Mouse (Mus musculus) small intestine, adult 10 weeks (tissue): ENCODE data around the gene Npy5r. TPM values are rescaled to one million over a fixed set of nuclear protein-coding genes. Genes with fewer than 3 reads are reported as not detected.

ENCODE experiments used
- polyA plus RNA-seq: library from polyadenylated mRNA; stranded (reverse); fragments of 350-450 nt; fragmentation: Illumina TruSeq; extraction: RNeasy Lipid Tissue Mini Kit (QIAGEN cat#74804); gene quantifications from one replicate; pipeline ENCODE4 v1.2.3, GENCODE M21; 2014; ENCODE audit warnings: low replicate concordance

The Npy5r gene
- polyA plus RNA-seq = not detected

GRCm38 (mm10) chr8:66687511-66688329 lies at the start of gene Npy5r:
TSS of gene Npy5r (minus strand) at chr8:66688128.

GRCm38 (mm10) chr8:66696970-66697843 lies 9.3 kb upstream of the Npy5r start, which contains the start of gene Npy1r:
TSS of gene Npy1r (plus strand) at chr8:66697192.

Other genes starting within 250 kb of the Npy5r start
- gene Tma16, start 201.6 kb downstream of the Npy5r start, polyA plus RNA-seq = 7.4 TPM
- gene Tktl2, start 176.4 kb downstream of the Npy5r start, polyA plus RNA-seq = not detected
- gene Npy1r, start 9.1 kb upstream of the Npy5r start, polyA plus RNA-seq = 1.2 TPM
- 14.4 TPM for gene Naf1, start 172.1 kb upstream of the Npy5r start, polyA plus RNA-seq